Mouse (Mus musculus) ES-Bruce4 (cell line): ENCODE measurements at regions not wholly inside any gene's neighbourhood (a gene's known extent, or its start where the extent isn't known, plus 50 kb on each side); places are given as distances from the start of the nearest gene placed in this dataset.

ENCODE experiments used
- H3K27ac ChIP-seq: 2 replicates; pipeline ENCODE4 v1.5.1; 2012; ENCODE audit warnings: low read length, inconsistent platforms; ENCODE audit not compliant: insufficient read depth
- H3K27me3 ChIP-seq: 2 replicates; pipeline ENCODE4 v1.6.1; 2012; ENCODE audit warnings: mild to moderate bottlenecking, low read length, inconsistent platforms; ENCODE audit not compliant: control insufficient read depth, poor library complexity, insufficient read depth, severe bottlenecking
- H3K36me3 ChIP-seq: 2 replicates; pipeline ENCODE4 v1.6.1; 2012; ENCODE audit warnings: inconsistent platforms, mild to moderate bottlenecking, low read length, moderate library complexity; ENCODE audit not compliant: control insufficient read depth, poor library complexity, insufficient read depth, severe bottlenecking
- H3K4me1 ChIP-seq: one replicate; pipeline ENCODE4 v1.8.1; 2011; ENCODE audit warnings: low read length; ENCODE audit not compliant: control insufficient read depth, insufficient read depth
- H3K4me3 ChIP-seq: 2 replicates; pipeline ENCODE4 v1.5.1; 2011; ENCODE audit warnings: low read depth, mild to moderate bottlenecking, low read length
- H3K9ac ChIP-seq: 2 replicates; pipeline ENCODE4 v1.6.1; 2012; ENCODE audit warnings: low read depth, mild to moderate bottlenecking, inconsistent platforms; ENCODE audit not compliant: poor library complexity, severe bottlenecking
- H3K9me3 ChIP-seq: replicated peaks from 2 replicates; pipeline ENCODE4 v1.6.1; 2012; ENCODE audit warnings: mild to moderate bottlenecking, low read length, inconsistent platforms; ENCODE audit not compliant: control insufficient read depth, poor library complexity, insufficient read depth, severe bottlenecking
- CTCF ChIP-seq: IDR thresholded peaks from one replicate; pipeline ENCODE4 v1.8.1; 2011; ENCODE audit warnings: low read depth, low read length
- EP300 ChIP-seq: IDR thresholded peaks from 2 replicates; pipeline ENCODE4 v1.6.1; 2011; ENCODE audit warnings: low read depth, low read length; ENCODE audit not compliant: insufficient read depth
- POLR2A ChIP-seq: IDR thresholded peaks from one replicate; pipeline ENCODE4 v1.8.1; 2011; ENCODE audit warnings: low read length; ENCODE audit not compliant: insufficient read depth

DNA sequence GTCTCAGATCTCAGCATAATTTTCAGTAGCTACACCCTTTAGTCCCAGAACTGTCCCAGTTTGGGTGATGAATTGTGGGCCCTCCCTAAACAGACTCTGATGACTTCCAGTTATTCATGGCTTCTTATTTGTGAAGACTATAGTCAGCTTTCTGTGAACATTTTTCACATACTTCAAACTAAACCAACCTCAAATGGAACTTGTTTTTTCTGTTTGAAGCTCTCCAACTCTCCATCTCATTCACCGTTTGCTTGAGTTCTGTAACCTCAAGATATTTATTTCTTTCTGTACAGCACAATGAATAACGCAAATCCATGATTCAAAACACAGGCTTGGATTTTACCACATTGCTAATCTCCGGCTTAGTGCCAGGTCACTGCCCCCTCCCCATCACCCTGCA is 453.4 kb downstream of the Plcl1 start:
- H3K27ac ChIP-seq = no peak overlapping the region
- no peaks in the 10 kb centered on the region for H3K36me3 ChIP-seq
- no peaks in the 10 kb centered on the region for H3K9me3 ChIP-seq
- H3K27me3 ChIP-seq = no peaks in the 10 kb centered on the region; the same call in 1 of the 2 replicates
- no peak overlapping the region for H3K4me3 ChIP-seq
- TF ChIP-seq CTCF (no peak), POLR2A (no peak), EP300 (no peak)
- H3K9ac ChIP-seq = no peak overlapping the region
- no peaks in the 10 kb centered on the region for H3K4me1 ChIP-seq

GRCm38 (mm10) chr1:55863113-55863512 is 457.4 kb downstream of the Plcl1 start:
- H3K4me1 ChIP-seq = no peaks in the 10 kb centered on the region
- TF ChIP-seq POLR2A (no peak), EP300 (no peak), CTCF (no peak)
- H3K9ac ChIP-seq = no peak overlapping the region
- no peaks in the 10 kb centered on the region; the same call in 1 of the 2 replicates for H3K27me3 ChIP-seq
- no peak overlapping the region for H3K27ac ChIP-seq
- no peaks in the 10 kb centered on the region for H3K36me3 ChIP-seq
- no peak overlapping the region for H3K4me3 ChIP-seq
- H3K9me3 ChIP-seq = no peaks in the 10 kb centered on the region

DNA sequence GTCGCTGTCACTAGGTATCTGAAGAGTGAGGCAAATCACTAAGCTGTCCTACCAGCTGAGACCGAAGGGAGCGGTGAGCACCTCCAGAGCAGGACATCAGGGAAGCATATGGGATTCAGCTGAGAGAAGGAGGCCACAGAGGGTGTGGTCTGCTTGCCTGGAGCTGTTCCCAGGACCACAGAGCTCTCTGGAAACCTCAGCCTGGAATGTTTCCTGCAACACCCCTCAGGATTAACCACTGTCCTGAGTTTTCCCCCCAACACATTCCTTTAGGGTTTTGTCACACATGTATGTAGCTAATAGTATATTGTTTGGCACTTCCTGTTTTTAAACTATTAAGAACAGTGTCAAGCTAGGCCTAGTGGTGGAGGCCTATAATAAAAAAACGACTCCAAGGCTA is 459.6 kb downstream of the Plcl1 start:
- H3K9me3 ChIP-seq = no peaks in the 10 kb centered on the region
- H3K4me1 ChIP-seq = no peaks in the 10 kb centered on the region
- no peaks in the 10 kb centered on the region; the same call in 1 of the 2 replicates for H3K27me3 ChIP-seq
- H3K36me3 ChIP-seq = no peaks in the 10 kb centered on the region
- H3K9ac ChIP-seq = no peak overlapping the region
- H3K27ac ChIP-seq = no peak overlapping the region
- no peak overlapping the region for H3K4me3 ChIP-seq
- TF ChIP-seq CTCF = no peak

GRCm38 (mm10) chr1:55866677-55867076 is 461.0 kb downstream of the Plcl1 start:
- Histone ChIP-seq H3K9me3 (no peaks in the 10 kb centered on the region), H3K27ac (no peak overlapping the region), H3K9ac (no peak overlapping the region), H3K4me1 (no peaks in the 10 kb centered on the region), H3K4me3 (no peak overlapping the region), H3K36me3 (no peaks in the 10 kb centered on the region), H3K27me3 (no peaks in the 10 kb centered on the region; the same call in 1 of the 2 replicates)
- TF ChIP-seq EP300 (no peak), POLR2A (no peak), CTCF (no peak)

DNA sequence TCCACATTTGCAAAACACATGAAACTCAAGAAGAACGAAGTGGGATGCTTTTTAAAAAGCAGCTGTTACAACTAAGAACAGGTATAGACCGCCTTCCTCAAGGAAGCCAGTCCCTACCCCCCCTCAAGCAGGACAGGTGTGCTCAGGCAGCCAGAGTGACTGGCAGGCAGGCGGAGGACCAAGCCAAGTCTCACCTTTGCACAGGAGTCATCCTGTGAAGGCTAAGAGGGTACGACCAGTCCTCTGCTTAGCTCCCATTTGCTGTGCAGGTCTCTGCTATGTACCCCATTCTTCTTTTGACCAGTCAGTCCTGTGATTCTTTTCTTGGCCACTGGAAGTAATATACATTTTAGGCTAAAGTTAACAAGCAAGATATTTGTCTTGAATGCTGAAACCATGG is 467.9 kb downstream of the Plcl1 start:
- Histone ChIP-seq H3K27ac (no peak overlapping the region), H3K36me3 (no peaks in the 10 kb centered on the region), H3K27me3 (no peaks in the 10 kb centered on the region), H3K4me1 (no peaks in the 10 kb centered on the region), H3K9ac (no peak overlapping the region), H3K4me3 (no peak overlapping the region), H3K9me3 (no peaks in the 10 kb centered on the region)
- TF ChIP-seq EP300 (no peak), POLR2A (no peak), CTCF (no peak)

DNA sequence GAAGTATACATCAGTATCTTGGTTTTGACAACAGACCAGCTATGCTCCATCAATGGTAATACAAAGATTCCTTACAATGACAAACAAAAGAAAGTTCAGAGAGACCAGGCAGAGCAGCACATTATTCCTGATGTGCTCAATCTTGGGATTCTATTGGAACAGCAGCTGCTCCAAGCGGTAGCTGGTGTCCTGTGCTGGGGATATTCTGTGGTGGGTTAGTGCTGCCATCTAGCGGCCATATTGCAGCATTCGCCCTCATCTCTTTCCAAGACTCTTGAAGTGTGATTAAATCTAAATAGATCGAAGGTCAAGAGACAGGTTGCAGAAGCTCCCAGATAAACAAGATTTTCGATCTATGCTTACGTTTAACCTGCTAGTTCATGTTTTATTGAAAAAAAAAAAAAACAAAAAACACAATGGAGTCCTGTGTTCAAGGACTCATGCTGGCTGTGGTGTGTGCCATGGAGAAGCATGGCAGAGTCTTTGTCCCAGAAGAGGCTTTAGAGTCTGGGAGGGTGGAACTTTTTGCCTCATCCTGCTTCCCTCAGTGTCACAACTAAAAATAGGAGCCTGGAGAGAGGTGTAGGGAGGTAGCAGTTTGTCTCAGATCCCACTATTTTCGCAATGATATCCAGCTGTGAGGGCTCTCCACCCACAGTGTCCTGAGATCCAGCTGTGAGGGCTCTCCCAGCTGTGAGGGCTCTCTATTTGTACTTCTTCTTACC is 468.6 kb downstream of the Plcl1 start:
- Histone ChIP-seq H3K27me3 (no peaks in the 10 kb centered on the region), H3K27ac (0 out of 2 replicates have a peak overlapping the region, but pooled peaks have one; percentile 17), H3K4me1 (no peaks in the 10 kb centered on the region), H3K9ac (no peak overlapping the region), H3K9me3 (no peaks in the 10 kb centered on the region), H3K4me3 (no peak overlapping the region), H3K36me3 (no peaks in the 10 kb centered on the region)
- peak; percentile 83 for TF ChIP-seq CTCF
- TF ChIP-seq POLR2A = no peak
